Mouse (Mus musculus) c-Kit-positive CD71-positive TER-119-positive erythroid progenitor cells, embryonic 14.5 days (primary cell): Measurements from ENCODE around the gene Gnpnat1.

Experiments used
- DNase-seq: peaks from one replicate; pipeline ENCODE4 v3.0.0-alpha.2; 2013; ENCODE audit warnings: low spot score

Gnpnat1 gene

DNA sequence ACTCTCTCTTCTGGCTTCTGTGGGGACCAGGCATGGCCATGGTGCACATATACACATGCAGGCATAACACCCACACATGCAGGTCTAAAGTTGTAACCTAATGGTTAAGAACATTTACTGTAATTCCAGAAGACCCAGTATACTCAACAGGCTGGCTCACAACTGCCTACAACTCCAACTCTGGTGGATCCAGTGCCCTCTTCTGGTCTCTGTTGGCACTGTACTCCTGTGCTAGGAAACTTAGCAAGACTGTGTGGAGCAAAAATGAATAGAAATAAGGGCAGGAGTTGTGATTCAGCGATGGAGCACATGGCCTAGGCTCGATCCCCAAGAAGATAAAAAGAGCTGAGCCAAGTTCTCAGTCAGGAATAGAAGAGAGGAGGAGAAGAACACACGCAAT, 4.9 kb downstream of the Gnpnat1 start:
- DNase-seq = no peak

DNA sequence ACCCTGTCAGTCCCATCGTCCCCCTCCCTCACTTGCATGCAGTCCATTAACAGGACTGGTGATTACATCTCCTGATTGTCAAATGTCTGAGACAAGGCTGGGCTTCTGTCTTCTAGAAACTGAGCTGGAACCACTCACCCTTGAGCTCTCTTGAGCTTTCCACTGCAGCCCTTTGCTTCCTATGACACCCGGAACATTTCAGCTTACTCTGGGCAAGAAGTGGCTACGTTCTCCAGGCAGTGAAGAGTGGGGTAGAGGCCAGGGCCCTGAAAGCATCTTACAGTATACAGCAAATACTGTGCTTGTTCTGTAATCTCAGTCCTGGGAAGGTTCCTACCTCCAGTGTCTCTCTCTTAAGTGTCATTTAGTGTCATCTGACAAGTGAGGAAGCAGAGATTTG, 15.5 kb downstream of the Gnpnat1 start:
- DNase-seq = no peak

DNA sequence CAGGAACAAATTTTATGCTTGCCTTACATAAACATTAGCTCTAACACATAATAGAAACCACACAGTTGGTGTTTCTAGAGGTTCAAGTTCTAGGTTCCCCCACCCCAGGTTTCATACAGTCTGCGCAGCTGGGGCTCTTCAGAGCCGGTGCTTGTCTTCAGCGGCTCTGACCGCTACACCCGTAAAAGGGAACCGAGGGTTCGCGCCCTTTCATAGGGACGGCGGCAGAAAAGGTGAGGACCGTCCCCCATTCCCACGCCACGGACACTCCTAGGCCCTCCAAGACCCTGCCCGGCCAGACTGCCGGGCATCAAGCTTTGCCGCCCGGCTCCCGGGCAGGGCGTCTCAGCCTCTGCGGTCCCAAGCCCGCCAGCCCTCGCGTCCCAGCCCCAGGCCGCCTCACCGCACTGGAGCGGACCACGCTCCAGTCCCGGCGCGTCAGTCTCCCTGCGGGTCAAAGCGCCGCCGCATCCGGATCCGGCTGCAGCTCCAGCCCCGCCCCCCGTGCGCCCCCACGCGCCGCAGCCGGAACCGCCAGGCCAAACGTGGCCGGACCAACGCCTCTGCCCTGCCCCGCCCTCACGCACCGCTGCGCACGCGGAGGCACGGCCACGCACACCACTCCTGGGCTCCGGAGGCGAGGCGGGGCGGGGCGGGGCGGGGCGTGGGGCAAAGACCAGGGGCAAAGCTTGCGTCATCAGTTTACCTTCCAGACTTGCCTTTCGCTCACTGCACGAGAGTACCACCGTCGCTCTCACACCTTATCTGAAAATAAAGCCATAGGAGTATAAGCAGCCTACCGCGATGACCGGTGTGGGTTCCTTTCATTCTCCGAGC, 16.1 kb downstream of the Gnpnat1 start:
- DNase-seq = peak; percentile 48

DNA sequence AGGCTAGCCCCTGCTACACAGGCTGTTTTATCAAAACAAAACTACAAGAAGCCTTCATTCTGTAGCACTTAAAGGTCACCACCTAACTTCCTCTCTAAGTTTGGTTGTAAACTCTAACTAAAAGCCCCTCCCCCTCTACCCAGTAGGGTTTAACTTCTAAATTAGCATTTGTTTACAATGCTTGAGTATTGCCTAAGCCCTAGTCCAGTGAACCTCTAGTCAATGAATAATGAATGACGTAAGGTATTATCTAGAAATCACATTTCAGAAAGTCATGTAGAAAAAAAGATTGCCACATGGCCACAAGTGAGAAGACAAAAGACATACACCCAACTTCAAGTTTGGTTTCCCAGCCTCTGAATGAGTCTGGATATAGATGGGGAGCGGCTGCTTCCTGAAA, 17.2 kb downstream of the Gnpnat1 start:
- DNase-seq = peak; percentile 7

DNA sequence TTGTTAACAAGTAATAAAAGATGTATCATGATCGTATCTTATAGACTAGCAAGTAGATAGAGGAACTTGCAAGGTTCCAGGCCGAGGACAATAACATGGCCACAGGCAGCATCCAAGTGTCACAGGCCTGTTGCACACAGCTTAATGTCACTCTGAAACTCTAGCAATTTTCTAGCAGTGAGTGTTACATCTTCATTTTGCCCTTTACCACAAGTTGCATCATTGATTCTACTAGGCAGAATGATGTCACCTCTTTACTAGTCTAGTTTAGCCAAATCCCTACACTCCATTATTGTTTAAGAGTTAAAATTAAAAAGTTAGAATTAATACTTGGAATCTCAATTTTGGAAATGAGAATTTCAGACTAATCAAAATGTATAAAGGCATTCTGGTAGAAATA, 19.1 kb downstream of the Gnpnat1 start:
- no peak for DNase-seq

DNA sequence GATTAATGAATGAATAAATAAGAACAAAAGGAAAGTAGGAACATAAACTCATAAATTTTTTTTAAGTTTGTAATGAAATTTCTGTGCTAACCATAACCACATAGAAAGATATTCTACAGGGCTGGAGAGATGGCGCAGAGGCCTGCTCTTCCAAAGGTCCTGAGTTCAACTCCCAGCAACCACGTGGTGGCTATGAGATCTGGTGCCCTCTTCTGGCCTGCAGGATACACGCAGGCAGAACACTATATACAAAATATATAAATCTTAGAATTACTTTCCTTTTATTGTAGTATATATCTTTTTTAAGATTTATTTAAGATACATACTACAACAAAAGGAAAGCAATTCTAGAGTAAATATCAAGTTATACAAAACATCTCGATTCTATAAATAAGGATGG, 21.8 kb downstream of the Gnpnat1 start:
- no peak for DNase-seq

DNA sequence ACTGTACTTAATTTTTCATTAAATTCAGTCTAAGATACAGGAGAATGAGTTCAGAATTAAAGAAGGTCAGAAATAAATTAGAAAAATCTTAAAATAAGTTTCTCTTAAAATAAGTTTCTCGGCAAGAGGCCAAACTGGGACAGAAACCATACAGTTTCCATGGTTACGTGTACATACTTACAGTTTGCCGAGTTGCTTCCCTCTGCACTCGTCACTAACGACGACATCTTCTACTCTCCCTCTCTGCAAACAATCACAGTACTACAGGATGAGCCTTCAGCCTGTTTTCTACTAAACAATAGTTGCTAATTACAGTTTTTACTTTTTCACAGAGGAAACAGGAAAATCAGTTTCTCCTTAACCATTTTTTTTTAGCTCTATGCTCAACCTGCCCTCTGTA, 24.0 kb downstream of the Gnpnat1 start:
- no peak for DNase-seq

DNA sequence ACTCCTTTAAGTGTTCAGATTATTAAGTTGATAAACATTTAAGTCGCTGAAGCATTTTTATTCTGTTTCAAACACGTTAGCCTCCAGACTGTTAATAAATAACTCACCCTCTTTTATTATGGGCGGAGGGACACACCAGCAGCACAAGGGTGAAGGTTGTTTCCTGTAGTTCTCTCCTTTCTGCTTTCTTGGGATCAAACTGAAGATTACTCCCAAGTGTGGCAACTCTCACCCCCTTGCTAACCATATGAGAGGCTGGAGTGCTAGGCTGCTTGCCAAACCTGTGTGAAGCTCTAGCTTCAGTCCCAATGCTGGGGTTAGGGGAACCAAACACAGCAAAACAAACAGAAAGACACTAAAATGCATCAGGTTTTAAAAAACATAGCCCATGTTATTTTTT, 25.9 kb downstream of the Gnpnat1 start:
- no peak for DNase-seq

DNA sequence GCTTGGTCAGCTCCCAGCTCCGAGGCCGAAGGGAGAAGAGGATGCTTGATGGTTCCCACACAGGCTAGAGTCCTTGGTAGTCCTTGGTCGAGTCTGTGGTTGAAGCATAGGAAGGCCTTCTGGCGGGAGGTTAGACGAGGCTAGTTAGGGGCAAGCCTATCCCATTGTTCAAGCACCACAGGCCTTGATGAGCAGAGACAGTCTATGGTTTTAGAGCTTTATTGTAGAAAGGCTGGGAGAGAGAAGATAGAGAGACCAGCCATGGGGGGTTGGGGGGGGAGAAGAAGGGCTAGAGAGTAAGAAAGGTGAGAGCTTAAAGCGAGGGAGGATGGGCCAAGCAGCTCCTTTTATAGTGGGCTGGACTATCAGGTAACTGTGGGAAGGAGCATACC, 39.5 kb downstream of the Gnpnat1 start:
- DNase-seq = no peak

DNA sequence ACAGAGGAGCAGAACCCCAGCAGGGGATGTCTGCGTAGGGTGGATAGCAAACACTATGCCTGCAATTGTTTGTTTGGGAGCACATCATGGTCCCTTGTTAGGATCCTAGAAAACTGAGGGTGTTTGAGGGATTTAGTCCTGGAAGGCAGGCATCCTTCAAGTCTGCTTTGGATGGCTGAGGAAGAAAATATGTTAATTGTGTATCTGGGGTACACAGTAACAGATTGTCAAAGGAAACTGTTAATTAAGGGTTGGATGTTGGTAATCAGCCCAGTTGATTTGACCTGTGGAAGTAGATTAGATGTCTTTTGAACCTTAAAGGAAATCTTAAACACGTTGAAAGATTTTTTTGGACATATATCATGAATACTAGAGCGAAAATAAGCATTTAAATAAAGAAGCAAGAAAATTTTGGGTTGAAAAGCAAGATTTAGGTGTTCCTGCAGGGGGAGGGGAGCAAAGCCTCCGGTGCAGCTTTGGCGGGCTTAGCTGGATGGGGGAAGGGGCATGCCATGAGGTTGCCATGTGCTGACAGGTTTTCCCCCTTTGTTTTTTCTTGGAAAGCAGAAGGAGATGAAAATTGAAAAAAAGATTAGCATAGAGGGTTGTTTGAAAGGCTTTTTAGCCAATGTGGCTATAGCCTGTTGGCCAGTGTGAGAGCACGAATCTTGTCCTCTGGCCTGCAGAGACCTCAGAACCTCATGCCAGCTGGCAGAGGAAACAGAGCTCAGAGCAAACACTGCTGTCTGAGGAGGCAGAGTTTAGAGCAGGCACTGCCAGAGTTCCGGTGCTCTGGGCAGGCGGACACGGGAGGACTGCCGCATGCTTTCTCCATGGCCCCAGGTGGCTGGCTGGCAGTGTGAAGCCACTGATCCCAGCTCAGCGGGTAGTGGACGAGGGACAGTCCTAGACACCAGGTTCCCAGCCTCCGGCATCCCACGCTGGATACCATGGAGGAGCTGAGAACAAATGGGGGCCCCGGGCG, 40.2 kb downstream of the Gnpnat1 start:
- DNase-seq = no peak

DNA sequence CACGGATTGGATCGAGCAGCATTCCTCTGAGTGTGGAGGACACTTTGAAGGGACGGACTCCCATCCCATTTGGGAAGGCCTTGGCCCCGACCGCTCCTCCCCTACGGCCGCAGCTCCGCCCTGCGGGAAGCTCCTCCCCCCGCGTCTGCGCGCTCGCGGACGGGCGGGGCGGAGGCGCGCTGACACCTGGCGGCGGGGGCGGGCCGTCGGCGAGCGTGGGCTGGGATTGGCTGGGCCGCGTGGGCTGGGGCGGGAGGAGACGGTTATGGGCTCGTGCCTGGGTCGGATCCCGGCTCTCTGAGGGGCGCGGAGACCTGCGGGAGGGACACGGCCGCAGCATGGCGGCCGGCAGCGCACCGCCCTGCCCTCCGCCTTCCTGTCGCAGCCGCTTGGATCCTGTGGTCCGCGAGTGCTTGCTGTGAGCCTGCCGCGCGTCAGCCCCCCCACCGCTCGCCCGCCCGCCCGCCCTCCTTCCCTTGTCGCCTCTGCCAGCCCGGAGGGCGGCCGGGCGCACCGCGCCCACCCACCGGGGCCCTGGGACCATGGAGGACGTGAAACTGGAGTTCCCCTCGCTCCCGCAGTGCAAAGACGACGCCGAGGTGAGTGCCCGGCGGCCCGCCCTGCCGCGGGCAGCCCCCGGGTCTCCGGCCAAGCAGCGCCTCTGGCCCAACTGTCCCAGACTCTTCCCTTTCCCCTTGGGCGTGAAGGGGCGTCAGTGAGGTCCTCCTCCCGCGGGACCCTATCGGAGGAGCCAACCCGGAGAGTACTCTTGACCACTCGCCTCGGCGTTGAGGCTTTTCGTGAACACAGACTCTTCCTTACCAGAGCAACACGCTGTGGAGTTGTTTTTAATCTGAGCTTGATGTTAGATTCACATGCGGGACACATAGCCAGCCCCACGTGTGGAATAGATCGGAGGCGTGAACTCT, 53.5 kb downstream of the Gnpnat1 start, which contains the start of gene Styx:
TSS of gene Styx (plus strand) at position 163 of the 929 bp plus-strand sequence.
- DNase-seq = peak; percentile 89

DNA sequence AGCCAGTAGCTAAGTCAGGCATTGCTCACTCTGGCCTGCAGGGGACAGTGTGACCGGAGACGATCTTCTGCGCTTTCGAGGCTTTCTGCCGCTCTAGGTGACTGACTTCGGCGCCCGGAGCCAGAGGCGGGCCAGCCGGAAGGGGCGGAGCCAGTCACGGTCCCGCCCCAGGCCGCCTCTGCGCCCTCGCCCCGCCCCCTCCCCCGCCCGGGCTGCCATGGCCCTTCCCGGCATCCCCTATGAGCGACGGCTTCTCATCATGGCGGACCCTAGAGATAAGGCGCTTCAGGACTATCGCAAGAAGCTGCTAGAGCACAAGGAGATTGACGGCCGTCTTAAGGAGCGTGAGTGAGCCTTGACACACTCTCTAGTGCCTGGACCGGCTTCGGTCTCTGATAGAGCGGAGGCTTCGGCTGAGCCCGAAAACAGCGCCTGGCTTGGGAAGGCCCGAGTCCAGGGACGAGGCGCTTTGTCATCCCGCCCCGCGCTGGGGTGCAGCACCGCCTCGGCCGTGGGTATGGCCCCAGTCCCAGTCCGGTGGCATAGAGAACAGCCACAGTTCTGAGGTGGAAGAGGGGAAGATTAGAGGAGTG, 75.0 kb downstream of the Gnpnat1 start, which contains the start of gene Psmc6:
TSS of gene Psmc6 (plus strand) at position 200 of the 593 bp plus-strand sequence.
- DNase-seq = peak; percentile 92

DNA sequence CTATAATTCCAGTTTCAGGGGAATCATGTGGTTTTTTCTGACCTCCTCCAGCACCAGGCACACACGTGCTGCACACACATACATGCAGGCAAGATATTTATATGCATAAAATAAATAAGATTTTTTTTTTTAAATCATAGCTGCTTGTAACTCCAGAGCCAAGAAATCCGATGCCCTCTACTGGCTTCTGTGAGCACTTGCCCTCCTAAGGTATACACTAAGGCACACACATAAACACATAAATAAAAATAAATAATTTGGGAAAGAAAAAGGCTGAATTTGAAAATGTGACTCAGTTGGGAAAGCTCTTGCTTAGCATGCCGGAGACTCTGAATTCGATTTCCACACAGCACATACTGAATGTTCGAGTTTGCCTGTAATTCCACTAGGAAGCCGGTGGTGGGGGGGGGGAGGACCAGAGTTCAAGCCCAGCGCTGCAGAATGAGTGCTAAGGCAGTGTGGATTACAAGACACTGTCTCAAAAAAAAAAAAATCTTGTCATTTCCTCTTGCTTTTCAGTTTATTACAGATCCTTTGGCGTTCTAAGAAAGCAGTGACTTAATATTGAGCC, 75.6 kb downstream of the Gnpnat1 start:
- peak; percentile 50 for DNase-seq

DNA sequence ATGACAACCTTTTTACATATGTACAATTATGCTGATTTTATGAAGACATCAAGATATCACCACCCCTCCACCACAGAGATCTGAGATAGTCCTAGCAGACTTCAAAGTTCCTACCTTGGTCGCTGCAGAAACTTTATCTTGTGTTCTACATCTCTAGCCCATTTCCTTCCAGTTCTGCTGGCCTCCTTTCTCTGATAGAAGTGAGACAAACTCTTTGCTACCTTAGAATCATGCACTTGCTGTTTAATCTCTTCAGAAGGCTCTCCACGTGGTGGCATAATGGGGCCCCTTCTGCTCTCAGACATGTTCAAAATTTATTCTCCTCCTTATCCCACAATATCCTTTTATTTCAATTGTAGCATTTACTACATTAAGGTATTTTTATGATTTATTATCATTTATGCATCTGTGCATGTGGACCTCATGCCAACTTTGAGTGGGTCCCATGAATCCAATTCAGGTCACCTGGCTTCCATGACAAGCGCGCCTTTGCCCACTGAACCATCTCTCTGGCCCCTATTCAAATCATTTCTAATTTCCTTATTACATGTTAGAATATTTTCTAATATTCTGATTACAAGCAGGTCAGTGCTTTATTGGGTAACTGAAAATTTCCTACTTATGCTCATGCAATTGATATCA, 76.5 kb downstream of the Gnpnat1 start:
- no peak for DNase-seq
